Mouse (Mus musculus): ENCODE data around the gene Zmynd8.

Gene Zmynd8

DNA sequence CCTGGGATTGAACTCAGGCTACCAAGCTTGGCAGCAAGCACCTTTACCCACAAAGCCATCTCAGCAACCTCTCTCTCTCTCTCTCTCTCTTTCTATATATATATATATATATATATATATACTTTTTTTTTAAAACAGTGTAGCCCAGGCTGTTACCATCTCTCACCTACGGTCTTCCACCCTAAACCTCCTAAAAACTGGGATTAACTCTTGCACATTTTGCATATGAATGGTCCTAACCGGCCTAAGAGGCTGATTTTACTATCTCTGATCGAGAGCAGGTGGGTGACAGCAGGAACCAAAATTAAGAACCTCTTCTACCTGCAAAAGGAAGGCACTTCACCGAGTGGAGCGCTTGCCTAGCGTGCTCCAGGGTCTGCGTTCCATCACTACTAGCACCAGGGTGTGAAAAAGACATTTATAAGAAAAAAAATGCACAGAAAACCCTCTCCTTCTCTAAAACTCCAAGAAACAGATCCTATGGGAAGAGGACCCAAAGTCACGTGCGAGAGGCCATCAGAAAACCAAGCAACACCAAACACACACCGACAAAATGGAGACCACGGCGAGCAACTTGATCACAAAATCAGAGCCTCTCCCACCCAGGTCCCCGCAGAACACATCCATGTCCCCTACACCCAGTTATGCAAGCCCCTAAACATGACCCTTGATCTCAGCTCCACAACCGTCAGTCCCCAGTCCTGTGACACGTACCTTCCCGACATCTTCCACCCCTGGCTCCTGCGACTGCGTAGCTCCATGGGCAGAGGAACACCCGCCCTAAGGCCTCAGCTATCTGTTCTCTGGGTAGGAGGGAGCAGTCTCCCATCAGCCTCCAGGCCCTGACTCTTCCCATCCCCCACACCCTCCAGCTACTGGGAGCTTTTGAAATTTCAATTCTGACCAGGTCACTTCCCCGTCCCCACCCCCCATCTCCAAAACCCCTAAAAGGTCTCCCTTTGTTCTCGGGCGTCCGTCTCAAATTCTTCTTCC is at the start of gene Zmynd8:
Gene Zmynd8 (minus strand): TSS at position 815 of the 993 bp plus-strand sequence.
- no peak for DNase-seq (ENCODE audit: low read depth, low spot score)

DNA sequence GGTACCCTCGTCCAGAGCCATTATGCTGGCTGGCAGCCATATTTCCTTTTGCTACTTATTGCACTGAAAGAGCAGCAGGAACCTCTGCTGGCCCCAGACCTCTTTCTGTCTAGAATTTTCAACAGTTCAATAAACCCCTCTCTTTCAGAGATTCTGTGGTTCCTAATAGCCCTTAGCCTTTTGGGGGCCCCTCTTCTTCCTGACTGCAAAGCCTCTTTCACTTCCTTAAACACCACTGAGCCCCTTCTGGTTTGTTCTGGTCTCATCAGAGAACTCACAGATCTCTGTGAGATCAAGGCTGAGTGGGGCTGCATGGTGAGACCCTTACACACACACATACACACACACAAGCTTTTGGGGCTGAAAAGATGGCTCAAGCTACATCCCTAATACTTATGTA is 49.2 kb upstream of the Zmynd8 start:
- DNase-seq (ENCODE audit: low read depth, low spot score): no peak

GRCm38 (mm10) chr2:165946046-165946564 is 47.3 kb upstream of the Zmynd8 start:
- DNase-seq (ENCODE audit: low read depth, low spot score): no peak

GRCm38 (mm10) chr2:165944576-165945351 is 45.9 kb upstream of the Zmynd8 start:
- no peak for DNase-seq (ENCODE audit: low read depth, low spot score)

DNA sequence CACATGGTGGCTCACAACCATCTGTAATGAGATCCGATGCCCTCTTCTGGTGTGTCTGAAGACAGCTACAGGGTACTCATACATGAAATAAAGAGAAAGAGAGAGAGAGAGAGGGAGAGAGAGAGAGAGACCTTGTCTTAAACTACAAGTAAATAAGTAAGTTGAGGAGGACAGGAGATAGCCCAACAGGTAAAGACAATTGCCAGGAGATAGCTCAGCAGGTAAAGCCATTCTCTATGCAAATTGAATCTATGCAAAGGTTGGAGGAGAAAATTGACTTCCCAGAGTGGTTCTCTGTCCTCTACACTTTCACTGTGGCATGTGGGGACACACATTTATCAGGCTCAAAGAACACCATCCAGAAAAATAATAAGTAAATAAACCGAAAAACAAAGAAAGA is 44.3 kb upstream of the Zmynd8 start:
- DNase-seq (ENCODE audit: low read depth, low spot score): no peak

DNA sequence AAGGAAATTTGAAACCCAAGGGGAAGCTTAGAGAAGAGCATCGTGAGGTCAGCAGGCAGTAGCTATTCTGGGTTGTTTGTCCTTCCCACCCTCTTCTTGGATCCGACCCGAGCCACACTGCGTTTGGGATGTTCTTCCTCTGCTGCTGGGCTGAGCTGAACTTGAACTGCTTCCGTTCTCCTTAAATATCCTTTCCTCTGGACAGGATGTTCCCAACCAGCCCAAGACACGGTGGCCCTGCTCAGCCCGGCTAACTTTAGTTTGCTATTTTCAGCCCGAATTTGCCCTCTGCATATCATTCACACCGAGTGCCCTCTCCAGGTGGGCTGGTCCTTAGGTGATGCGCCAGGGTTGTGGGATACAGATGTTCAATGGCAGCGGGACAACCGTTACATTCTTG is 37.3 kb upstream of the Zmynd8 start:
- no peak for DNase-seq (ENCODE audit: low read depth, low spot score)

DNA sequence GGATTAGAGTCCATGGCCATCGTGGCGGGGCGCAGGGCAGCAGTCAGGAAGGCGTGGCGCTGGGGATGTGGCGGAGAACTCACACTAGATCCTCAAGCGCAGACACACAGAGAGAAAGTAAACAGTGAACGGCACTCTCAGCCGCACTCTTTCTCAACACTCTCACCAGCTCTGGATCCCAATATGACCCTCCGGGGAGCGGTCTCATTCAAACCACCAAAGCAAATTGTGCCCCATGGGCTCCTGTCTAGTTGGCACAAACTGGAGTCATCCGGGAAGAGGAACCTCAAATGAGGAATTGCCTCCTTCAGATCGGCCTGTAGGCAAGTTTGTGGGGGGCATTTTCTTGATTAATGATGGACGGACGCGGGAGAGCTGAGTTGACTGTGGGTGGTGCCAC is 28.9 kb upstream of the Zmynd8 start:
- DNase-seq (ENCODE audit: low read depth, low spot score): no peak

GRCm38 (mm10) chr2:165926191-165926590 is 27.4 kb upstream of the Zmynd8 start:
- no peak for DNase-seq (ENCODE audit: low read depth, low spot score)

DNA sequence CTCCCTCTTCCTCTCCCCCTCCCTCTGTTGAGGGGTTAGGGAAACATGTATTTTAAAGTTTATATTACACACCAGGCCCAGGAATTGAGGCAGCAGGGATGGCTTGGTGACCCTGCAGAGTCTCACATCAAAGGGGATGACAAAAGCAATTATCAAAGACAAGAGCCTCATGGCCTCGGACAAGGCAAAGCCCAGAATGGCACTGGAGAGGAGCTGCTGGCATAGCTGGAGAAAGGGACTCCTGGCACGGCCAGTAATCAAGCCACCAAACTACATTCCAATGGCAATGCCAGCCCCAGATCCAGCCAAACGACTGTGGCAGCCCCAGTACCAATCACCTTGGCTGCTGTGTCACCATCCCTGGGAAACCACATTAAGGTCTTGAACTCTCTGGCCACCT is 26.3 kb upstream of the Zmynd8 start:
- no peak for DNase-seq (ENCODE audit: low read depth, low spot score)

GRCm38 (mm10) chr2:165924695-165925094 is 25.9 kb upstream of the Zmynd8 start:
- no peak for DNase-seq (ENCODE audit: low read depth, low spot score)

DNA sequence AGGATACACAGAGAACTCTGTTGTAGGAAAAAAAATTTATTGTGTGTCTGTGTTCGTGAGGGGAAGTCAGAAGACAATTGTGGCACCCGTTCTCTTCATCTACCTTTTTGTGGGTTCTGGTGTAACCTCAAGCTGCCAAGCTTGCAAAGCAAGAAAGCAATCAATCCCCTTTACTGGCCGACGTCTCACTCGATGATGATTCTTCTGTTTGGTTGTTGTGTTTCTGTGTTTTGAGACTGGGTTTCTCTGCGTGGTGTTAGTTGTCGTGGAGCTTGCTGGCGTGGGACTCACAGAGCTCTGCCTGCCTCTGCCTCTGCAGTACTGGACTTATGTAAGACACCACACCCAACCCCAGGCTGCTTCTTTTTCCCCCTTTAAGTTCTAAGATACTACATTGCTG is 24.9 kb upstream of the Zmynd8 start:
- no peak for DNase-seq (ENCODE audit: low read depth, low spot score)

- DNase-seq (ENCODE audit: low read depth, low spot score): no peak
These were observed 24.2 kb upstream of the Zmynd8 start for GRCm38 (mm10) chr2:165922994-165923393.

GRCm38 (mm10) chr2:165922047-165922728 is 23.4 kb upstream of the Zmynd8 start:
- no peak for DNase-seq (ENCODE audit: low read depth, low spot score)

DNA sequence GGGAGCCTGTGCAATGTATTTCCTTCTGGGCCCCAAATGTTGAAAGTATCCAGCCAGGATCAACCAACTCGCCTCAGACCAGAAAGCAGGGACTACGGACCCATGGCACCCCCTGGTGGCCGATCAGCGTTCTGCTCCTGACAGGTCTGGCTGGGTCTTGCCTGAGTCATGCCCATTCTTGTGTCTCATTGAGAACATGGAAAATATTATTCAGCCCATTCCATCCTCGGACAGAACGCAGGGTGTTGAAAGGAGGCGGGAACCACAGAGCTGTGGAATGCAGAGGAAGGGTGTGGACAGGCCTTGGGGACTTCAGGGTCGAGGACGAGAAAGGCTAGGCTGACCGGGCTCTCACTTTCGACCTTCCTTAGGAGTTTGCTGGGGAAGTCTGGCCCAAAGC is 15.5 kb upstream of the Zmynd8 start:
- no peak for DNase-seq (ENCODE audit: low read depth, low spot score)

DNA sequence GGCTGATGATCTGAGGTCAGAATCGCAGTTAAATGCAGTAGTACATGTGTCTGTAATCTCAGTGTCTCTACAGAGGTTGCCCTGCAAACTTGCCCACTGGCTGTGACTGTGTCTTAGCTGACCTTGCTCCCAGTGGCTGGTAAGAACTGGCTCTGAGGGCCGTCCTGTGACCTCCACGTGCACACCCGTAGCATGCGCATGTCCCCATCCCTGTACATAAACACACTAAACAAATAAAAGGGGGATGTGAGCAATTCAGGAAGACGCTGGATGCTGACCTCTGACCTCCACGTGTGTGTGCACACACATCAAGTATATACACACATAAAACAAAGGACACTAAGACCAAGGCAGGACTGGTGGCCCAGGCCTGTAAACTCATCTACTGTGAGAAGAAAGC is 14.3 kb upstream of the Zmynd8 start:
- no peak for DNase-seq (ENCODE audit: low read depth, low spot score)

- DNase-seq (ENCODE audit: low read depth, low spot score): no peak
These were observed 10.9 kb upstream of the Zmynd8 start for GRCm38 (mm10) chr2:165909731-165910130.

DNA sequence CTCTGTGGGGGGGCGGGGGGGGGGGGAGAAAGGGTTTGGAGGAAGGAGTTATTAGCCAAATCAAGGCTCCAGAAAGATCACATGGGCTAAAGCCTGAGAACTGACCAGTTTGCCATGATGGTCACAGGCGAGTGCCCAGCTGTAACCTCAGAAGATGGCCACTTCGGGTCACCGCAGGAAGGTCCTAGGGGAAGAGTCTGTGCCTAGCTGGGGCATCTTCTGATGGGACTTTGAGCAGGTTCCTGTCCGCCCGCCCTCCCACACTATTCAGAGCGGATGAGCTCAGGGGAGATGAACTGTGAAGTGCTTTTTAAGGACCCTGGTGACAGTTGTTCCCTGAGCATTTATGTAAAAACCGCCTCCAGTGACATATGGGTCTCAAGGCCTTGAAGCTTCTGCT is 8.4 kb upstream of the Zmynd8 start:
- no peak for DNase-seq (ENCODE audit: low read depth, low spot score)

GRCm38 (mm10) chr2:165906332-165906945 is 7.6 kb upstream of the Zmynd8 start:
- no peak for DNase-seq (ENCODE audit: low read depth, low spot score)

- DNase-seq (ENCODE audit: low read depth, low spot score): no peak
These were observed 2.2 kb upstream of the Zmynd8 start for GRCm38 (mm10) chr2:165901127-165901384.

GRCm38 (mm10) chr2:165900351-165901126 is 1.7 kb upstream of the Zmynd8 start:
- no peak for DNase-seq (ENCODE audit: low read depth, low spot score)

GRCm38 (mm10) chr2:165899923-165900322 is 1.1 kb upstream of the Zmynd8 start:
- DNase-seq (ENCODE audit: low read depth, low spot score): no peak
